Mouse (Mus musculus): ENCODE results near the gene S100a13. TPM values are rescaled to one million over a fixed set of nuclear protein-coding genes. Genes with fewer than 3 reads are reported as not detected.

The S100a13 gene
- polyA plus RNA-seq, 1 experiment: 96.7 TPM

GRCm38 (mm10) chr3:90497597-90497996, 16.6 kb upstream of the S100a13 start:
- peaks cover 83% of the 10 kb centered on the region for H3K36me3 ChIP-seq (ENCODE audit: control insufficient read depth, insufficient read depth)
- peaks cover 8% of the 10 kb centered on the region for H3K79me3 ChIP-seq (ENCODE audit: low read depth)
- no peak overlapping the region for H3K4me3 ChIP-seq (ENCODE audit: insufficient read depth, poor library complexity, severe bottlenecking)
- TF ChIP-seq MYOG (IDR thresholded peaks at IDR 0.05; ENCODE audit: control insufficient read depth, extremely low read depth, insufficient read length): no peak
- no peak for TF ChIP-seq FOSL1 (IDR thresholded peaks at IDR 0.05; ENCODE audit: insufficient read depth, low read length, poor library complexity, severe bottlenecking)
- no peak for TF ChIP-seq CEBPB (IDR thresholded peaks at IDR 0.05; ENCODE audit: low read depth)
- no peak for TF ChIP-seq CTCF (IDR thresholded peaks at IDR 0.05; ENCODE audit: control insufficient read depth, insufficient read depth, insufficient read length)
- TF ChIP-seq MYOD1 (IDR thresholded peaks at IDR 0.05; ENCODE audit: control insufficient read depth, insufficient read length, low read depth): no peak
- TF ChIP-seq USF1 (IDR thresholded peaks at IDR 0.05; ENCODE audit: low read depth): no peak
- TF ChIP-seq MAX (IDR thresholded peaks at IDR 0.05): no peak
- no peaks in the 10 kb centered on the region for H3K27me3 ChIP-seq (ENCODE audit: control insufficient read depth, insufficient read depth, insufficient read length)
- H3ac ChIP-seq (ENCODE audit: control insufficient read depth, insufficient read length, low read depth): no peak overlapping the region
- H3K79me2 ChIP-seq (ENCODE audit: control insufficient read depth, insufficient read depth): peaks cover 15% of the 10 kb centered on the region

- H3K79me3 ChIP-seq (ENCODE audit: low read depth): peaks cover 57% of the 10 kb centered on the region
- no peaks in the 10 kb centered on the region for H3K27me3 ChIP-seq (ENCODE audit: control insufficient read depth, insufficient read depth, insufficient read length)
- no peak for TF ChIP-seq FOSL1 (IDR thresholded peaks at IDR 0.05; ENCODE audit: insufficient read depth, low read length, poor library complexity, severe bottlenecking)
- no peak for TF ChIP-seq CEBPB (IDR thresholded peaks at IDR 0.05; ENCODE audit: low read depth)
- TF ChIP-seq CTCF (IDR thresholded peaks at IDR 0.05; ENCODE audit: control insufficient read depth, insufficient read depth, insufficient read length): no peak
- TF ChIP-seq USF1 (IDR thresholded peaks at IDR 0.05; ENCODE audit: low read depth): no peak
- no peak for TF ChIP-seq MYOD1 (IDR thresholded peaks at IDR 0.05; ENCODE audit: control insufficient read depth, insufficient read length, low read depth)
- TF ChIP-seq MYOG (IDR thresholded peaks at IDR 0.05; ENCODE audit: control insufficient read depth, extremely low read depth, insufficient read length): no peak
- TF ChIP-seq MAX (IDR thresholded peaks at IDR 0.05): no peak
- H3K79me2 ChIP-seq (ENCODE audit: control insufficient read depth, insufficient read depth): peaks cover 73% of the 10 kb centered on the region
- peaks cover 91% of the 10 kb centered on the region for H3K36me3 ChIP-seq (ENCODE audit: control insufficient read depth, insufficient read depth)
- no peak overlapping the region for H3ac ChIP-seq (ENCODE audit: control insufficient read depth, insufficient read length, low read depth)
- no peak overlapping the region for H3K4me3 ChIP-seq (ENCODE audit: insufficient read depth, poor library complexity, severe bottlenecking)
Observed at GRCm38 (mm10) chr3:90503444-90503843, 10.8 kb upstream of the S100a13 start.

- Histone ChIP-seq H3K36me3 (ENCODE audit: control insufficient read depth, insufficient read depth) (peaks cover 73% of the 10 kb centered on the region), H3K27me3 (ENCODE audit: control insufficient read depth, insufficient read depth, insufficient read length) (no peaks in the 10 kb centered on the region), H3K79me2 (ENCODE audit: control insufficient read depth, insufficient read depth) (peaks cover 80% of the 10 kb centered on the region), H3K79me3 (ENCODE audit: low read depth) (peaks cover 62% of the 10 kb centered on the region), H3ac (ENCODE audit: control insufficient read depth, insufficient read length, low read depth) (no peak overlapping the region), H3K4me3 (ENCODE audit: insufficient read depth, poor library complexity, severe bottlenecking) (no peak overlapping the region)
- TF ChIP-seq CTCF (IDR thresholded peaks at IDR 0.05; ENCODE audit: control insufficient read depth, insufficient read depth, insufficient read length): no peak
- TF ChIP-seq MAX (IDR thresholded peaks at IDR 0.05): no peak
- TF ChIP-seq USF1 (IDR thresholded peaks at IDR 0.05; ENCODE audit: low read depth): no peak
- no peak for TF ChIP-seq CEBPB (IDR thresholded peaks at IDR 0.05; ENCODE audit: low read depth)
- no peak for TF ChIP-seq FOSL1 (IDR thresholded peaks at IDR 0.05; ENCODE audit: insufficient read depth, low read length, poor library complexity, severe bottlenecking)
Observed at GRCm38 (mm10) chr3:90505216-90505615, 9.0 kb upstream of the S100a13 start.

- Histone ChIP-seq H3K27me3 (ENCODE audit: control insufficient read depth, insufficient read depth, insufficient read length) (no peaks in the 10 kb centered on the region), H3ac (ENCODE audit: control insufficient read depth, insufficient read length, low read depth) (no peak overlapping the region), H3K79me2 (ENCODE audit: control insufficient read depth, insufficient read depth) (peaks cover 83% of the 10 kb centered on the region), H3K4me3 (ENCODE audit: insufficient read depth, poor library complexity, severe bottlenecking) (no peak overlapping the region), H3K79me3 (ENCODE audit: low read depth) (peaks cover 60% of the 10 kb centered on the region), H3K36me3 (ENCODE audit: control insufficient read depth, insufficient read depth) (peaks cover 69% of the 10 kb centered on the region)
- TF ChIP-seq CEBPB (IDR thresholded peaks at IDR 0.05; ENCODE audit: low read depth): no peak
- no peak for TF ChIP-seq USF1 (IDR thresholded peaks at IDR 0.05; ENCODE audit: low read depth)
- no peak for TF ChIP-seq MYOG (IDR thresholded peaks at IDR 0.05; ENCODE audit: control insufficient read depth, extremely low read depth, insufficient read length)
- TF ChIP-seq FOSL1 (IDR thresholded peaks at IDR 0.05; ENCODE audit: insufficient read depth, low read length, poor library complexity, severe bottlenecking): no peak
- no peak for TF ChIP-seq CTCF (IDR thresholded peaks at IDR 0.05; ENCODE audit: control insufficient read depth, insufficient read depth, insufficient read length)
- no peak for TF ChIP-seq MYOD1 (IDR thresholded peaks at IDR 0.05; ENCODE audit: control insufficient read depth, insufficient read length, low read depth)
- TF ChIP-seq MAX (IDR thresholded peaks at IDR 0.05): no peak
Observed at GRCm38 (mm10) chr3:90506362-90506761, 7.9 kb upstream of the S100a13 start.

- TF ChIP-seq MYOG (IDR thresholded peaks at IDR 0.05; ENCODE audit: control insufficient read depth, extremely low read depth, insufficient read length) (no peak), MYOD1 (IDR thresholded peaks at IDR 0.05; ENCODE audit: control insufficient read depth, insufficient read length, low read depth) (no peak), CTCF (IDR thresholded peaks at IDR 0.05; ENCODE audit: control insufficient read depth, insufficient read depth, insufficient read length) (no peak), CEBPB (IDR thresholded peaks at IDR 0.05; ENCODE audit: low read depth) (no peak), MAX (IDR thresholded peaks at IDR 0.05) (no peak), FOSL1 (IDR thresholded peaks at IDR 0.05; ENCODE audit: insufficient read depth, low read length, poor library complexity, severe bottlenecking) (no peak), USF1 (IDR thresholded peaks at IDR 0.05; ENCODE audit: low read depth) (no peak)
- Histone ChIP-seq H3K79me3 (ENCODE audit: low read depth) (peaks cover 55% of the 10 kb centered on the region), H3K79me2 (ENCODE audit: control insufficient read depth, insufficient read depth) (peaks cover 71% of the 10 kb centered on the region), H3K4me3 (ENCODE audit: insufficient read depth, poor library complexity, severe bottlenecking) (peak overlapping the region; percentile 84), H3K27me3 (ENCODE audit: control insufficient read depth, insufficient read depth, insufficient read length) (no peaks in the 10 kb centered on the region), H3ac (ENCODE audit: control insufficient read depth, insufficient read length, low read depth) (peak overlapping the region; percentile 67), H3K36me3 (ENCODE audit: control insufficient read depth, insufficient read depth) (peaks cover 49% of the 10 kb centered on the region)
Observed at GRCm38 (mm10) chr3:90508287-90508949, 5.8 kb upstream of the S100a13 start.

Measured in C2C12 (cell line).